8 mouse cellular contexts compared by ENCODE assay signal in genomic region chr11:52333616-52334015, GRCm38 (mm10). TPM values are rescaled to one million over a fixed set of nuclear protein-coding genes. Genes with fewer than 3 reads are reported as not detected.
A peak's percentile ranks its signal among the peaks of the same experiment; 100 is the strongest.
DNase-seq lines count a peak whose midpoint lies in the region; ATAC-seq lines count a peak whose summit lies in the region.

No protein-coding gene starts in this region.

- H3K4me3 ChIP-seq in forebrain, embryonic 10.5 days = no peak overlapping the region
- no peak overlapping the region for H3K4me3 ChIP-seq in forebrain, embryonic 12.5 days (replicated peaks)

- H3K9ac ChIP-seq in forebrain, embryonic 12.5 days = no peak overlapping the region

- H3K4me1 ChIP-seq in forebrain, embryonic 10.5 days = peaks cover 25% of the 10 kb centered on the region
- peaks cover 18% of the 10 kb centered on the region; the same call in 1 of the 2 replicates for H3K4me1 ChIP-seq in forebrain, embryonic 12.5 days

- WGBS in forebrain, embryonic 10.5 days = 92% methylated on average over 13 of the region's 13 CpGs
- WGBS in forebrain, embryonic 12.5 days = 93% methylated on average over 13 of the region's 13 CpGs

- no peaks in the 10 kb centered on the region for H3K36me3 ChIP-seq in forebrain, embryonic 10.5 days (replicated peaks)
- H3K36me3 ChIP-seq in forebrain, embryonic 12.5 days (replicated peaks) = no peaks in the 10 kb centered on the region

- H3K27me3 ChIP-seq in forebrain, embryonic 10.5 days (ENCODE audit: poor library complexity, severe bottlenecking) = no peaks in the 10 kb centered on the region
- H3K27me3 ChIP-seq in forebrain, embryonic 12.5 days = no peaks in the 10 kb centered on the region

- no peaks in the 10 kb centered on the region for H3K9me3 ChIP-seq in forebrain, embryonic 10.5 days
- no peaks in the 10 kb centered on the region for H3K9me3 ChIP-seq in forebrain, embryonic 12.5 days

- DNase-seq in forebrain, embryonic 10.5 days (ENCODE audit: extremely low spot score, low spot score) = no peak
- peak; percentile 46 for DNase-seq in 3T3-L1 (ENCODE audit: low read depth, low spot score)
- DNase-seq in cerebellum, adult 9-10 months = peak; percentile 91
- DNase-seq in heart, postnatal 10 days = peak; percentile 33 to 37
- peak; percentile 45 to 57 for DNase-seq in left cerebral cortex, postnatal 14 days (ENCODE audit: low spot score in 2 of 2)
- no peak for DNase-seq in c-Kit-positive CD71-positive TER-119-positive erythroid progenitor cells, embryonic 14.5 days (ENCODE audit: low spot score)
- DNase-seq in retina, embryonic 14.5 days (ENCODE audit: low spot score) = no peak

- no peak for ATAC-seq in forebrain, embryonic 12.5 days (ENCODE audit: low FRiP score)

- intact Hi-C loops in heart, postnatal 10 days (cut with DNase I) = no loop called here
- intact Hi-C loops in left cerebral cortex, postnatal 14 days (cut with DNase I) = no loop called here

- H3K4me2 ChIP-seq in forebrain, embryonic 12.5 days = no peak overlapping the region

- H3K27ac ChIP-seq in forebrain, embryonic 10.5 days = peak overlapping the region; percentile 1
- H3K27ac ChIP-seq in forebrain, embryonic 12.5 days = no peak overlapping the region

RNA-seq across cellular contexts. Expression of gene Vdac1, which starts 27.0 kb away (rescaled TPM):
- 214 and 224 TPM in 2 replicates for polyA plus RNA-seq in forebrain, embryonic 10.5 days (2016; fragmentation: Nextera tagmentation; extraction: Ambion mirVana)
- polyA plus RNA-seq in forebrain, embryonic 12.5 days (2016; fragmentation: Nextera tagmentation; extraction: Ambion mirVana) = 206 and 214 TPM in 2 replicates
- total RNA-seq in heart, postnatal 10 days (2021) = 100 to 1,000 TPM; 861 to 884 TPM
- total RNA-seq in left cerebral cortex, postnatal 14 days (2021) = 100 to 1,000 TPM; 606 to 617 TPM

RNA-seq across cellular contexts. Expression of gene Tcf7, which starts 50.8 kb away (rescaled TPM):
- 8.1 and 8.8 TPM in 2 replicates for polyA plus RNA-seq in forebrain, embryonic 10.5 days (2016; fragmentation: Nextera tagmentation; extraction: Ambion mirVana)
- polyA plus RNA-seq in forebrain, embryonic 12.5 days (2016; fragmentation: Nextera tagmentation; extraction: Ambion mirVana) = 5.4 TPM in 2 replicates
- 1 to 10 TPM; 3.3 to 6.2 TPM for total RNA-seq in heart, postnatal 10 days (2021)
- 1 to 10 TPM; 5.3 to 7.1 TPM for total RNA-seq in left cerebral cortex, postnatal 14 days (2021)

Comparison
In these comparisons a context has a peak if more than half of its experiments do, and no peak if none do; other contexts are left out.
1. DNase-seq: peak in 3T3-L1 (single experiment), cerebellum, adult 9-10 months (single experiment), heart, postnatal 10 days (2 of 2) and left cerebral cortex, postnatal 14 days (2 of 2); none in forebrain, embryonic 10.5 days (single experiment), c-Kit-positive CD71-positive TER-119-positive erythroid progenitor cells, embryonic 14.5 days (single experiment) and retina, embryonic 14.5 days (single experiment).